Mouse (Mus musculus): ENCODE data around the gene Rnft2. TPM values are rescaled to one million over a fixed set of nuclear protein-coding genes. Genes with fewer than 3 reads are reported as not detected.

Rnft2 gene
- total and polyA plus RNA-seq, 3 experiments, result 0.42 to 0.71 TPM; not detected in 1

DNA sequence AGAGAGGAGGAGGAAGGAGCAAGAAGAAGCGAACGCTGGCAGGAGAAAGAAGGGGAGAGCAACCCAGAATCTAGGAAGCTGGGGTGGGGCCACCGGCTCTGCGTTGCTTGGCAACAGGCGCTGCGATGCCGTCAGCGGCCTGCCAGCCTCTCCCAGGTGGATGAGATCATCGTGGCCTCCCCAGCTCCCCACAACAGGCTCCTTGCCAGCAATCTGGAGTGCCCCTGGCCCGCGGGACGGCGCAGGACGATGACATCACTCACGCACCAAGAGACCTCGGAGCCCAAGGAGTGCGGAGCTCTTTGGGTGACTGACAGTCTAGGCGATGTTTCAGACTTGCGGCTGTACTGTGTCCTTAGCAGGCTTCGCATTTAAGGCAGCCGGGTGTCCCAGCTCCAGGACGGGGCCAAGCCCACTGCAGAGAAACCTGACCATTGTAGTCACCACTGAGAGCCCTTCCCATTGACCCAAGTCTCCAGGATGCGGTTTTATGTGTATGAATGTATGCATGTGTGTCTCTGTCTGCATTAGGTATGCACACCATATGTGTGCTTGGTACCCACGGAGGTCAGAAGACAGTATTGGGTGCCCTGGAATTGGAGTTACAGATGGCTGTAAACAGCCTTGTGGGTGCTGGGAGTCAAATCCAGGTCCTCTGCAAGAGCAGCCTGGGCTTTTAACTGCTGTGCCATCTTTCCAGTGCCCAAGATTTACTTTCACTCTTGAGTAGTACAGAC is 30.3 kb downstream of the Rnft2 start:
- no peaks in the 10 kb centered on the region for H3K4me1 ChIP-seq (ENCODE audit: control insufficient read depth in 1 of 2, insufficient read depth in 2 of 2, low read length in 2 of 2)
- DNase-seq (ENCODE audit: low read depth, low spot score), result no peak
- no peaks in the 10 kb centered on the region for H3K36me3 ChIP-seq (ENCODE audit: control insufficient read depth in 1 of 2, insufficient read depth in 2 of 2, low read length in 2 of 2)
- H3K9ac ChIP-seq (ENCODE audit: control insufficient read depth, low read depth, low read length, poor library complexity, severe bottlenecking), result no peak overlapping the region
- no peaks in the 10 kb centered on the region for H3K79me2 ChIP-seq (ENCODE audit: control insufficient read depth, insufficient read depth, low read length, poor library complexity)
- no peak overlapping the region for H3K4me3 ChIP-seq (ENCODE audit: control insufficient read depth in 1 of 2, insufficient read depth in 1 of 2, low read depth in 2 of 2, low read length in 2 of 2)
- H3K27ac ChIP-seq (ENCODE audit: control insufficient read depth, low read depth, low read length), result no peak overlapping the region
- H3K9me3 ChIP-seq (replicated peaks; ENCODE audit: insufficient read depth, low read length), result no peaks in the 10 kb centered on the region
- H3K27me3 ChIP-seq (ENCODE audit: control insufficient read depth in 1 of 2, insufficient read depth in 2 of 2, low read length in 2 of 2), result no peaks in the 10 kb centered on the region
- no peak for TF ChIP-seq CTCF (IDR thresholded peaks at IDR 0.05 in 2 of 3, conservative IDR thresholded peaks at IDR 0.05 in 1 of 3; ENCODE audit: control insufficient read depth in 1 of 3, insufficient read depth in 1 of 3, low read depth in 2 of 3, low read length in 3 of 3, poor library complexity in 1 of 3, severe bottlenecking in 1 of 3)
- TF ChIP-seq RCOR1 (IDR thresholded peaks at IDR 0.05; ENCODE audit: low read depth, low read length), result no peak
- no peak for TF ChIP-seq SIN3A (IDR thresholded peaks at IDR 0.05; ENCODE audit: low read length)
- no peak for TF ChIP-seq TAL1 (IDR thresholded peaks at IDR 0.05; ENCODE audit: low read length)

DNA sequence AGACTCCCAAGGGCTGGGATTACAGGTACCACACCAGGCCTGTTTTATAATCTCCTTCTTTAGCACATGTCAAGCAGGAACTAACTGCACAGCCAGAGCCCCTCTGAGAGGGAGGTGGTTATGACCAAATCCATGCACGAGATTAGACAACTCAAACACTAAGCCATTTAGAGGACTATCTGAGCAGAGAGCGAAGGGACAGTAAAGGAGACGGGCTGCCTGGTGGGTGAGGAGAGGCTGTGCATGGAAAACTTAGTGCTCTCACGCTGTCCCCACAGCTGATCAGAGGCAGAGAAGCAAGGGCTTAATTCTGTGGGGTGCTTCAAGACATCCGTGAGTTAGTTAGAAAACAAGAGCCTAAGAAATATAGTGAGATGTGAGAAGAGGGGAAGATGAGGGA is 30.9 kb downstream of the Rnft2 start:
- Histone ChIP-seq H3K4me3 (ENCODE audit: control insufficient read depth in 1 of 2, insufficient read depth in 1 of 2, low read depth in 2 of 2, low read length in 2 of 2) (no peak overlapping the region), H3K9ac (ENCODE audit: control insufficient read depth, low read depth, low read length, poor library complexity, severe bottlenecking) (no peak overlapping the region), H3K9me3 (replicated peaks; ENCODE audit: insufficient read depth, low read length) (no peaks in the 10 kb centered on the region), H3K27ac (ENCODE audit: control insufficient read depth, low read depth, low read length) (no peak overlapping the region), H3K4me1 (ENCODE audit: control insufficient read depth in 1 of 2, insufficient read depth in 2 of 2, low read length in 2 of 2) (no peaks in the 10 kb centered on the region), H3K36me3 (ENCODE audit: control insufficient read depth in 1 of 2, insufficient read depth in 2 of 2, low read length in 2 of 2) (no peaks in the 10 kb centered on the region), H3K27me3 (ENCODE audit: control insufficient read depth in 1 of 2, insufficient read depth in 2 of 2, low read length in 2 of 2) (no peaks in the 10 kb centered on the region), H3K79me2 (ENCODE audit: control insufficient read depth, insufficient read depth, low read length, poor library complexity) (no peaks in the 10 kb centered on the region)
- TF ChIP-seq GABPA (IDR thresholded peaks at IDR 0.05; ENCODE audit: low read depth, low read length) (no peak), MYC (IDR thresholded peaks at IDR 0.05; ENCODE audit: low read depth, low read length) (no peak), ELF1 (IDR thresholded peaks at IDR 0.05; ENCODE audit: low read depth, low read length) (no peak), KAT2A (conservative IDR thresholded peaks at IDR 0.05; ENCODE audit: low read depth, low read length) (no peak), POLR2AphosphoS2 (IDR thresholded peaks at IDR 0.05; ENCODE audit: low read length) (no peak), RAD21 (IDR thresholded peaks at IDR 0.05; ENCODE audit: low read depth, low read length) (no peak), ZC3H11A (IDR thresholded peaks at IDR 0.05; ENCODE audit: low read depth, low read length) (no peak), CHD1 (IDR thresholded peaks at IDR 0.05; ENCODE audit: low read depth, low read length) (no peak), E2F4 (IDR thresholded peaks at IDR 0.05; ENCODE audit: borderline replicate concordance, low read depth, low read length) (no peak), JUND (IDR thresholded peaks at IDR 0.05; ENCODE audit: low read depth, low read length) (no peak), UBTF (IDR thresholded peaks at IDR 0.05; ENCODE audit: borderline replicate concordance, insufficient read depth, low read depth, low read length) (no peak), TCF12 (IDR thresholded peaks at IDR 0.05; ENCODE audit: low read depth, low read length) (no peak), SMC3 (IDR thresholded peaks at IDR 0.05; ENCODE audit: low read depth, low read length) (no peak), MYB (IDR thresholded peaks at IDR 0.05; ENCODE audit: low read depth, low read length) (no peak), TBP (IDR thresholded peaks at IDR 0.05; ENCODE audit: low read depth, low read length) (no peak), RCOR1 (IDR thresholded peaks at IDR 0.05; ENCODE audit: low read depth, low read length) (no peak)
- no peak for DNase-seq (ENCODE audit: low read depth, low spot score)
